Mouse (Mus musculus) liver, embryonic 14 days (tissue): Measurements from ENCODE around the gene Dmbt1. TPM values are rescaled to one million over a fixed set of nuclear protein-coding genes. Genes with fewer than 3 reads are reported as not detected.

Experiments
- polyA plus RNA-seq: library from polyadenylated mRNA; depleted of rRNA; stranded (reverse); fragments of >200 nt; gene quantifications from 2 replicates; pipeline ENCODE4 v1.2.3, GENCODE M21; 2012; rRNA removed

Gene Dmbt1
- polyA plus RNA-seq = not detected in 2 replicates

GRCm38 (mm10) chr7:131031755-131032154 is at the start of gene Dmbt1:
Gene Dmbt1 (plus strand): TSS chr7:131032053.

DNA sequence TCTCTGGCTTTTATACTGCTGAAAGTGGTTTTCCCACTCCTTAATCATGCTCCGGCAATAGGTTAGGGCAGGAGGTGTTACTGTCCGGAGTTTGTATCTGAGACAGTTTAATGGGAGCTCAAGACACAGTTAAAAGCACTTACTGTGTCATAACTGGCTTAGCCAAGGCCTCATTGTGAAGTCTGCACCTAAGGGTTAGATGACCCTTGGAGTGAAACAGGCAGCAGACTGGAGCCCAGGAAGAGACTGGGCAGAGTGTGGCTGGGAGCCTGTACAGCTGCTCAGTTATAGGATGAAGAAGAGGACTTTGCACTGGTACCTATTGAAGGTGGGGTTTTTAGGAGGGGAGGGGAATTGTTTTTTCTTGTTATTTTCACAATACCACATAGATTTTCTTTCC is 114.4 kb downstream of the Dmbt1 start, which contains the start of gene 4933402N03Rik:
4933402N03Rik (minus strand) TSS at position 101 of the 400 bp plus-strand sequence.

Other genes with a start within 250 kb of the Dmbt1 start
- gene Plekha1, start 166.3 kb upstream of the Dmbt1 start, polyA plus RNA-seq = 7.6 and 8.1 TPM in 2 replicates
- 0.16 and 1.5 TPM in 2 replicates for gene Htra1, start 95.9 kb upstream of the Dmbt1 start, polyA plus RNA-seq
- not detected in 2 replicates for gene 4933402N03Rik, start 114.3 kb downstream of the Dmbt1 start, polyA plus RNA-seq
- gene 5430419D17Rik, start 142.3 kb downstream of the Dmbt1 start, polyA plus RNA-seq = not detected in 2 replicates